Mouse (Mus musculus) cortical plate, adult 2 months (tissue): Measurements from ENCODE around the gene Stxbp4. TPM values are rescaled to one million over a fixed set of nuclear protein-coding genes. Genes with fewer than 3 reads are reported as not detected.

Experiments used
- H3K27ac ChIP-seq: fragments of 200-500 bp; 2 replicates; pipeline ENCODE4 v1.5.1; 2012; ENCODE audit warnings: low read length, control low read depth, inconsistent platforms; ENCODE audit not compliant: insufficient read depth
- H3K4me1 ChIP-seq: fragments of 200-500 bp; 2 replicates; pipeline ENCODE4 v1.6.1; 2011; ENCODE audit warnings: low read length; ENCODE audit not compliant: control insufficient read depth, insufficient read depth
- H3K4me3 ChIP-seq: fragments of 200-500 bp; 2 replicates; pipeline ENCODE4 v1.5.1; 2011; ENCODE audit warnings: mild to moderate bottlenecking, low read length, control low read depth; ENCODE audit not compliant: insufficient read depth
- CTCF ChIP-seq: fragments of 200-500 bp; IDR thresholded peaks from 2 replicates; pipeline ENCODE4 v1.5.1; 2011; ENCODE audit warnings: mild to moderate bottlenecking, control low read depth, low read length; ENCODE audit not compliant: insufficient read depth; ENCODE audit errors: extremely low read depth
- POLR2A ChIP-seq: fragments of 200-500 bp; IDR thresholded peaks from 2 replicates; pipeline ENCODE4 v1.6.1; 2011; ENCODE audit warnings: mild to moderate bottlenecking, low read length, control low read depth; ENCODE audit not compliant: insufficient read depth; ENCODE audit errors: extremely low read depth
- polyA plus RNA-seq: library from polyadenylated mRNA; depleted of rRNA; stranded (reverse); fragments of >200 nt; gene quantifications from 2 replicates; pipeline ENCODE4 v1.2.3, GENCODE M21; 2012

Stxbp4 gene
- polyA plus RNA-seq, 1 experiment, result 8.8 TPM

- no peak overlapping the region for H3K27ac ChIP-seq
These were observed 67.1 kb downstream of the Stxbp4 start for GRCm38 (mm10) chr11:90570646-90571259.

GRCm38 (mm10) chr11:90558359-90559047 is 79.4 kb downstream of the Stxbp4 start:
- no peak for TF ChIP-seq CTCF
- no peak for TF ChIP-seq POLR2A
- no peak overlapping the region for H3K27ac ChIP-seq
- no peaks in the 10 kb centered on the region for H3K4me1 ChIP-seq
- H3K4me3 ChIP-seq, result no peak overlapping the region

More at GRCm38 (mm10) chr11:90570646-90571259, 67.1 kb downstream of the Stxbp4 start:
- Histone ChIP-seq H3K4me3 (no peak overlapping the region), H3K4me1 (no peaks in the 10 kb centered on the region)
- TF ChIP-seq POLR2A (no peak), CTCF (no peak)

DNA sequence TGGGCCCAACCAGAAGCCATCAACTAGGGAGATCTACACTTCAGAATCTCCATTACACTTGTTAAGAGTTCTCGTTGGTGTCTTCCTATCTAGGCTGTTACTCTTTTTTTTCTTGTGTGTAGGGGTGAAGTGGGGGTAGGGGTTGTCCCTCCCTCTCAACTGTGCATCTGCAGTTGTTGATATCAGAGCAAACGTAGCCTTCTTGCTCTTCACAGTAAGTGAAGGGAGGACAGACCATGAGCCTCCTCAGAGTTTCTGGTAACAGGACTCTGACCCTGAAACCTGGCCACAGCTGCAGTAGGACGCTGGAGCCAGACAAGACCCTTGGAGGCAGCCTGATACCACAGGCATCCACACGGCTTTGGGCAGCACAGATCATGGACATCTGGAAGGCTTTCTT is 81.4 kb downstream of the Stxbp4 start:
- no peak for TF ChIP-seq CTCF
- no peak for TF ChIP-seq POLR2A
- Histone ChIP-seq H3K4me3 (no peak overlapping the region), H3K4me1 (no peaks in the 10 kb centered on the region), H3K27ac (no peak overlapping the region)

DNA sequence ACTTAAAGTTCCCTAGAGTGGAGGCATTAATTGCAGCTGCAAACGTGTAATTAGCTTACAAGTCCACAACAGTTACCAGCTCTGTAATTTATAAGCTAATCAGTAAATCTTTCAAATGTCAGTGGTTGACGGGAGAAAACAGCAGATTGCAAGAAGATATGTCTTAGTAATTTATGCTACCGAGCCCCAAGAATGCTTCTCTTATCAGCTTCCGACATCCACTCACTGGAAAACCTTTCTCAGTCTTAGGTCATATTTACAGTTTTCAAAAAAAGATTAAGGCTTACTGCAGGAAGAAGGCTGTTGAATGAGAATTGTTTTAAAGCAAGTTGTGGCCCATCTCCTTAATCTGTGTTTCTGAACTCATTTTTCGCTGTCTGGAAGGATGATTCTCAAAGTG is 83.9 kb downstream of the Stxbp4 start:
- Histone ChIP-seq H3K4me1 (peaks cover 3% of the 10 kb centered on the region; the same call in 1 of the 2 replicates), H3K4me3 (no peak overlapping the region), H3K27ac (no peak overlapping the region)
- no peak for TF ChIP-seq POLR2A
- no peak for TF ChIP-seq CTCF

DNA sequence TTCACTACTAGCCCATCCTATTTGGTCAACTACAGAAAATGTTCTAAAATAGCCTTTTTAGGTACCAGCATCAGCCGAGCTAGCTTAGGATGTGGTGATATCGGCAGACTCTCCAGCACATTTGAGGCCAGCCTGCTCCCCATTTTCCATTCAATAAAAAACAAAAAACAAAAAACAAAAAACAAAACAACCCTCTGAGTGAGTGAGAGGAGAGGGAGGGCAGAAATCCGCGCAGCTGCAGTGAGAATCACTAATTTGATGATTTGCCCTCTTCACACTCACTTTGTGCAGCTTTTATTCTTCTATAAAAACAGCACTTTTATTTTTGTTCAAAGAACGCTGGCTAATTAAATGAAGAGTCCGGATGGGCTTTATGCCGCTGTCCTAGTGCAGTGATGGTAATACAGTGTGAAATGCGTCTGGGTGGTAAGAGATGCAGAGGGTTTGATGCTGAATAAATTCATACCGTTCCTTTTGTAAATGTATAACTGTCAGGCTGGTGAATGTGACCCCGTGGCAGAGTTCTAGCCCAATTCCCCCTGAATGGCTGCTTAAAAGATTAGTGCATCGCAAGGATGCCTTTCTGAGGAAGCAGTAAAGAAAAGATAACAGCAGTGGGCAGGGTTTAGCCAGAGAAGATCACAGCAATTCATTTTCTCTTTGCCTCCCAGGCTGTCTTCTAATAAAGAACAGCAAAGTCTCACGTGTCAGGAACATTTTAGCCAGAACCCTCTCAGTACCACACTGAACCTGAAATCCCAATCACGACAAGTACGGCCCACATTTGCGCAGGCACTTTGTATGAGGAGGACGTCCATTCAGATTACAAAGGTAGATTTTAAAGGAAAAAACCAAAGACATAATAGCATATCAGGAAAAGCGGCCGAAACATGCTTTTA is 85.3 kb downstream of the Stxbp4 start:
- Histone ChIP-seq H3K4me3 (no peak overlapping the region), H3K4me1 (peaks cover 4% of the 10 kb centered on the region; the same call in 1 of the 2 replicates), H3K27ac (no peak overlapping the region)
- TF ChIP-seq CTCF, result no peak
- no peak for TF ChIP-seq POLR2A

DNA sequence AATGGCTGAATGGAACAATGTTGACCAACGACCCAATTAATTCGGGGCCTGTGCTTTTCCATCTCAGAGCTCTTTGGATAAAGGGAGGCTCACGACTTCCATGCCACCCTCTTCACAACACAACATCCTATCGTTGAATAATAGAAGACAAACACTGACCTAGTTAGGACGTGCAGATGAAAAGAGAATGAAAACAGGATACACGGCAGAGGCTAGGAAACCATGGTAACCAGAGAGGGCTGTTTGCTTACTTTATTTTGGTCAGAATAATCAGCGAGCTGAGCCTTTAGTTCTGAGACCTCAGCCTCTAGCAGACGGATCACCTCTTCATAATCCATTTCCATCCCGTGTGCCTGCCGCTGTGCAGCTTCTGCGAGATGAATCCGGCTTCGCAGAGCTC is 89.3 kb downstream of the Stxbp4 start:
- H3K27ac ChIP-seq, result peak overlapping the region; percentile 8; the same call in 1 of the 2 replicates
- TF ChIP-seq CTCF, result no peak
- TF ChIP-seq POLR2A, result peak; percentile 48; the same call in 1 of the 2 replicates
- H3K4me3 ChIP-seq, result peak overlapping the region; percentile 8

GRCm38 (mm10) chr11:90538636-90539263 is 99.1 kb downstream of the Stxbp4 start:
- H3K4me1 ChIP-seq, result no peaks in the 10 kb centered on the region
- H3K27ac ChIP-seq, result no peak overlapping the region
- TF ChIP-seq CTCF (no peak), POLR2A (no peak)
- H3K4me3 ChIP-seq, result no peak overlapping the region

More for the DNA sequence above, 89.3 kb downstream of the Stxbp4 start:
- peaks cover 4% of the 10 kb centered on the region; the same call in 1 of the 2 replicates for H3K4me1 ChIP-seq

- TF ChIP-seq CTCF (no peak), POLR2A (no peak)
These were observed 112.6 kb downstream of the Stxbp4 start for GRCm38 (mm10) chr11:90525311-90525710.

GRCm38 (mm10) chr11:90521040-90521439 is 116.8 kb downstream of the Stxbp4 start:
- Histone ChIP-seq H3K4me3 (no peak overlapping the region), H3K27ac (no peak overlapping the region), H3K4me1 (peaks cover 2% of the 10 kb centered on the region)
- TF ChIP-seq POLR2A, result no peak

More at GRCm38 (mm10) chr11:90525311-90525710, 112.6 kb downstream of the Stxbp4 start:
- peaks cover 2% of the 10 kb centered on the region for H3K4me1 ChIP-seq
- no peak overlapping the region for H3K27ac ChIP-seq
- H3K4me3 ChIP-seq, result no peak overlapping the region
